Mouse (Mus musculus): ENCODE measurements around the gene Baiap2l2. TPM values are rescaled to one million over a fixed set of nuclear protein-coding genes. Genes with fewer than 3 reads are reported as not detected.
A peak's percentile ranks its signal among the peaks of the same experiment; 100 is the strongest.

Gene Baiap2l2
- polyA plus RNA-seq, 1 experiment from 2014 or later, result 0.90 TPM

- no peak for DNase-seq (ENCODE audit: low spot score)
These were observed 18.4 kb upstream of the Baiap2l2 start for GRCm38 (mm10) chr15:79303725-79304124.

- no peak for DNase-seq (ENCODE audit: low spot score)
These were observed 14.3 kb upstream of the Baiap2l2 start for GRCm38 (mm10) chr15:79299563-79300155.

GRCm38 (mm10) chr15:79298553-79298952 lies 13.2 kb upstream of the Baiap2l2 start:
- no peak for DNase-seq (ENCODE audit: low spot score)

- no peak for DNase-seq (ENCODE audit: low spot score)
These were observed 7.4 kb upstream of the Baiap2l2 start for GRCm38 (mm10) chr15:79292779-79293178.

- DNase-seq (ENCODE audit: low spot score), result peak; percentile 24
These were observed 5.0 kb upstream of the Baiap2l2 start for GRCm38 (mm10) chr15:79290340-79290739.

GRCm38 (mm10) chr15:79289441-79289840 lies 4.1 kb upstream of the Baiap2l2 start:
- DNase-seq (ENCODE audit: low spot score), result no peak

GRCm38 (mm10) chr15:79288387-79288786 lies 3.0 kb upstream of the Baiap2l2 start:
- no peak for DNase-seq (ENCODE audit: low spot score)

GRCm38 (mm10) chr15:79287091-79287490 lies 1.8 kb upstream of the Baiap2l2 start:
- DNase-seq (ENCODE audit: low spot score), result no peak

GRCm38 (mm10) chr15:79286141-79286540 lies 804 bp upstream of the Baiap2l2 start:
- DNase-seq (ENCODE audit: low spot score), result no peak

GRCm38 (mm10) chr15:79283371-79283770 lies 2.0 kb downstream of the Baiap2l2 start:
- no peak for DNase-seq (ENCODE audit: low spot score)

GRCm38 (mm10) chr15:79282434-79282833 lies 2.9 kb downstream of the Baiap2l2 start:
- DNase-seq (ENCODE audit: low spot score), result no peak

- DNase-seq (ENCODE audit: low spot score), result peak; percentile 91
These were observed 3.9 kb downstream of the Baiap2l2 start for GRCm38 (mm10) chr15:79281389-79281788.

- DNase-seq (ENCODE audit: low spot score), result no peak
These were observed 4.5 kb downstream of the Baiap2l2 start for GRCm38 (mm10) chr15:79280850-79281249.

- peak; percentile 73 for DNase-seq (ENCODE audit: low spot score)
These were observed 5.1 kb downstream of the Baiap2l2 start for GRCm38 (mm10) chr15:79280209-79280608.

GRCm38 (mm10) chr15:79277728-79278127 lies 7.6 kb downstream of the Baiap2l2 start:
- no peak for DNase-seq (ENCODE audit: low spot score)

- no peak for DNase-seq (ENCODE audit: low spot score)
These were observed 12.3 kb downstream of the Baiap2l2 start for GRCm38 (mm10) chr15:79273020-79273419.

GRCm38 (mm10) chr15:79271124-79271746 lies 14.1 kb downstream of the Baiap2l2 start:
- peak; percentile 77 for DNase-seq (ENCODE audit: low spot score)

- DNase-seq (ENCODE audit: low spot score), result peak; percentile 92
These were observed 14.8 kb downstream of the Baiap2l2 start for GRCm38 (mm10) chr15:79270317-79271123.

GRCm38 (mm10) chr15:79268521-79268920 lies 16.8 kb downstream of the Baiap2l2 start:
- DNase-seq (ENCODE audit: low spot score), result no peak

GRCm38 (mm10) chr15:79265384-79265783 lies 20.0 kb downstream of the Baiap2l2 start:
- peak; percentile 25 for DNase-seq (ENCODE audit: low spot score)

GRCm38 (mm10) chr15:79263726-79264125 lies 21.6 kb downstream of the Baiap2l2 start:
- no peak for DNase-seq (ENCODE audit: low spot score)

GRCm38 (mm10) chr15:79262786-79263309 lies 22.5 kb downstream of the Baiap2l2 start:
- DNase-seq (ENCODE audit: low spot score), result no peak
